Mouse (Mus musculus): ENCODE measurements around the gene Mboat2.

Gene Mboat2

GRCm38 (mm10) chr12:24898226-24898625, 67.5 kb downstream of the Mboat2 start:
- no peak for DNase-seq (ENCODE audit: low read depth, low spot score)

- peak; percentile 33 for DNase-seq (ENCODE audit: low read depth, low spot score)
Measured at GRCm38 (mm10) chr12:24899636-24900035, 69.0 kb downstream of the Mboat2 start.

GRCm38 (mm10) chr12:24902736-24903135, 72.1 kb downstream of the Mboat2 start:
- DNase-seq (ENCODE audit: low read depth, low spot score) = no peak

DNA sequence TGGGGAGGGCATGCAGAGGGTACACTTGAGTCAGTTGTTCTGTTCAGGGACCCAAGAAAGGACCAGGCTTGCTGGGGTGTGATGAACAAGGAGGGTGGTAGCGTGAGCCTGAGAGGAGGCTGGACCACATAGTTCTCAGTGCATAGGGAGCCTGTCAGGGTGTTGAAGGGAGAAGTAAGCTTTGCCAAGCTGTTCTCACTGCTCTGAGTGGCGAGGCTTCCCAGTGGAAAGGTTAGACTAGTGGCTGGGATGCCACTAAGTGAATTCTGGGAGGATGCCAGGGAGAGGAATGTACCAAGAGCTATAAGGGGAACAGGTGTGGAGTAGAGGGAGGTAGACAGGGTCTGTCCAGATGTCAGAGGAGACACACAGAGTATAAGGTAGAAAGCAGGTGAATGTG, 77.2 kb downstream of the Mboat2 start:
- DNase-seq (ENCODE audit: low read depth, low spot score) = no peak

DNA sequence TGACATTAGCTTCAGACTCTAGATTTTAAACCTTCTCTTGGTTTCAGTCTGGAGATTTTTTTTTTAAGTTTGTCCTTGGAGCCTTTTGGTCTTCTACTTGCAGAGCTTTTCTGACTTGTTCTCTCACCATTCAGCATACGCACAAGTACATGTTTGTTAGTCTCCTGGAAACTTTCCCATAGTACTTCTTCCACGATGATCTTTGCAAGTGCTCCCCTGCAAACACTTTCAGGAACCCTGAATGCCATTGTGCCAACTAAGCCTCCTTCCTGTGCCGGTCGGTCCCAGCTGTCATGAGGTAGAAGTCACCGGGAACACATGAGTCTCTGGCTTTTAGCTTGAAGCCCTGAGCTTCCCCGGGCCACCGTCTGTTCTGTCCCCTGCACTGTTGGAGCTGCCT, 79.0 kb downstream of the Mboat2 start:
- no peak for DNase-seq (ENCODE audit: low read depth, low spot score)

DNA sequence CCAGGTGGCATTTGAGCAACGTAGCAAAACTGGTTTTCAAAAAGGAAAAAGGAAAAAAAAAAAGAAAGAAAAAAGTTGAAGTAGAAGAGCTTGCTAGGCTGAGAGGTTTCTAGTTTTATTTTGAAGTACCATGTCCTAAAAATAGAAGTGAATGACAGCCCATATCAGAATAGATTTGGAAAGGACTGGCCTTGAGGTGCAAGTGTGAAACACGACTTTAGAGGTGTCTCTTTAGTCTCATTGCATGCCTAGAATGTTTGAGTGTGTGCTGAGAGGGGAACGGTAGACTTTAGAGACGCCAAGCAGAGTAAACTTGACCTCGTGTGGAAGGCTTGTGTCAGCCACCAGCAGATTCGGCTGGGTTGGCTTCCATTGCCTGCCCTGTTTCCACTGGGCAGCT, 81.5 kb downstream of the Mboat2 start:
- DNase-seq (ENCODE audit: low read depth, low spot score) = no peak

DNA sequence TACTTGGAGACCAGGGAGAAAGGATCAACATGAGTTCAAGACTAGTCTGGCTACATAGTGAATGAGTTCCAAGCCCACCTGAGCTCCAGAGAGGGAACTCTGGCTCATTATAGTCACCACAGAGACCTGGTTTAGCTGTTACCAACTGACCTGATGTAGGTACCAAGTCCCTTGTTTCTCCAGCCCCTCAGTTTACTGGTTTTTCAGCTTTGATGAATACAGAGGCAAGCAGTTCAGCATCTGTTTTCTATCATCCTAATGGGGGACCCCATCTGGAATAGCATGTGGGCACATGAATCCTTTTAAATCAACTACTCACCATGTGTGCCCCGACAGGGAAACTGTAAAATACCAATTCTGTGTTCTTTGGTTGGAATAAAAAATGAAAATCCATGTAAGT, 82.2 kb downstream of the Mboat2 start:
- no peak for DNase-seq (ENCODE audit: low read depth, low spot score)

DNA sequence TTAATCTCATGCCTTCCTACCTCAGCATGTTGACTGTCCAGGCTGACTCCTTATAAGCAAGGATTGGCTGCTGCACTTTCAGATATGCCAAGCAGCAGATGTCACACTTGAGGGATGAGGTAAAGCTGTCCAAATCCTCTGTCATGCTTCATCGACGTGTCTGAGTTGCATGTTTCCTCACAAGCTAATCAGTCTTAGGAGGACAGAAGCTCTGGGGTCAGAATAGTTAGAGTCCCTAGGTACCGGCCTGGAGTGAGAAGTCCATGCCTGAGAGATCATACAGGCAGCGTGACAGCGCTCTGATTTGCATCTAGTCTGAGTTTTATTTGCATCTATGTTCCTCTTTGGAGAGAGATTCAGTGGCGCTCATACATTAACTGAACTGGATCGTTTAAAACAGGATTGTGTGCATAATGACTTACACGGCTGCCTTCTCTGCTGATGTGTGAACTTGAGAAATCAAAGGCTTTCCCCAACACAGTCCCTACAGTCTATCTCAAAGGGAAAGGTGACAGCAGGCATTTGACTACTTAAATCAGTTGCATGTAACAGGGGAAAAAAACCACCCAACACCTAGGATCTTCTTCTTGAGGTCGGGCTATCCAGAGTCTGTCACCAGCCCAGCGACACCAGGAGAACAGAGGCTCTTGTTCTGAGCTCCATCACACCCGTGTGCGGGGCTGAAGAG, 88.0 kb downstream of the Mboat2 start:
- no peak for DNase-seq (ENCODE audit: low read depth, low spot score)

DNA sequence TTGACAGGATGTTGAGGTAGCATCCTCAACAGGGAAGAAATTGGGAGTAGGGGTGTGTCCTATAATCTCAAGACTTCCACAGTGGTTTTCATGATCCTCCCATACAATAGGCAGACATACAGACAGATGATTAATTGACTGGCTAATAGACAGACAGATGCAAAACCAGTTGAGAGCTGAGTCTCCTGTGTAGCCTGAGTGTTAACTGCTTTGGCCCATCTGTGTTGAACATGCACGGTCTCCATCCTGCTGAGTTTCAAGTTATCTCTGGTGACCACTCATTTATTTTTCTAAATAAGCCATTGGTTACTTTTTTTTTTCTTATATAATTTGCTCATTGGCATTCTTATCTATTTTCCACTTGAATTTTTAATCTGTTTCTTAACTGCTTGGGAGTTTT, 90.2 kb downstream of the Mboat2 start:
- no peak for DNase-seq (ENCODE audit: low read depth, low spot score)

- no peak for DNase-seq (ENCODE audit: low read depth, low spot score)
Measured at GRCm38 (mm10) chr12:24924003-24924402, 93.3 kb downstream of the Mboat2 start.

DNA sequence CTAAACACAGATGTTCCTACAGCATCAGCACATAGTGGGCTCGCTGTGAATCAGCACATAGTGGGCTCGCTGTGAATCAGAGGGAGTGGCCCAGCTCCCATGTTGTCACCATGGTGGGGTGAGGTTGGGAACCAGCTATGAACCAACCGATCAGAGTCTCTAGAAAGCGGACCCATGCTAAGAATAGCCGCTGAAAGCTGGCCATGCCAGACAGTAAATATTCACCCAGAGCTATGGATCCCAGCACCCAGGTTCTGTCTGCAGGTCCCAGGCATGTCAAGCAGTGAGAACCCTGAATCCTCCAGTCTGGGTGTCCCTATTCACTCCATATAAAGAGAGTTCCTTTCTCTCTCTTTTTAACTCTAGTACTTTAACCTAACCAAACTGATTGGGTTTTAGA, 94.6 kb downstream of the Mboat2 start:
- no peak for DNase-seq (ENCODE audit: low read depth, low spot score)

- no peak for DNase-seq (ENCODE audit: low read depth, low spot score)
Measured at GRCm38 (mm10) chr12:24925684-24926083, 95.0 kb downstream of the Mboat2 start.

DNA sequence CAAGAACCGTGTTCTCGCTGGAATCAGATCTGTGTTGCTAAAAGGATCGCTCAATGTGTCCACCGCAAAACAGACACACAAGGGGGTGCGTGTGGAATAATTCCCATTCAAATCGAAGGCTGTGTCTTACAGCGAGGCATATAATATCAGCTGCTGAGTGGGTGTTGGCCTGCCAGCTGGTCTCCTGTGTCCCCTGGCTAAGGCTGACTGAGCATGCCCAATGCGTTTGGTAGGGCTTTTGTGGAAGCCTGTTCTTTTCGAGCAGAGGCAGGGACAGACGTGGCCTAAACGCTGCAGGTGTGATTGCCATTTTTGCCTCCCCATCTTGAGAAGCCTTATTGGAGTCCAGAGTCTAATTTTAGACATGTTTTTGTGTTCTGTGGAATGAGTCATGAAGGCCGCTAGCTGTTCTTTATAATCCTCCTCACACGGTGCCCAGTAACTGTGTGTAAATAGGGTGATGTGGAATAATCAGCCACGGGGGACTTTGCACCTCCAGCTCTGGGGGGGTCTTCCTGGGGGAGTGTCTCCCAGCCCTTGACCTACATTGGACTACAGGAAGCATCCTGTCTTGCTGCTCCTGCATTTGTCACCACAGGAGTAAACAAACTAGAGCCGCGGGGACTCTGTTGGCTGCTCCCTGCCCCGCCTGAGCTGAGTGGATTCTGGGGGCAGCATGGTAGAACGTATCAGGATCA, 97.5 kb downstream of the Mboat2 start:
- peak; percentile 94 for DNase-seq (ENCODE audit: low read depth, low spot score)

DNA sequence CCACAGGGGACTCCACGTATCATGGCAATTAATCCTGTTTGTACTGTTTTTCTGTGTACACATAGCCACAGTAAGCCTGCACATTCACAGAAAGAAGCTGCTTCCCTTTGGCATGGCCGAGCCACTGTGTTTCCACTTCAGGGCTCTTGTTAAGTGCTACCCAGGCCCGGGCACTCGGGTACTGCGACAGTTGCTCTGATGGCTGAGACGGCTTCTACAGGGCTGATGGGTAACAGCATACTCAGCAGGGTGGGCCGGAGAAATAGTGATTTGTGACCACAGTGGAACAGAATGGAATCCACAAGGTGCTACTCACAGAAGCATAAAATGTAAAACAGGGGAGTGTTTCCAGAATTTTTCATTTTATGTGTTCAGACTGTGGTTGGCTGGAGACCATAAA, 98.4 kb downstream of the Mboat2 start:
- DNase-seq (ENCODE audit: low read depth, low spot score) = no peak

DNA sequence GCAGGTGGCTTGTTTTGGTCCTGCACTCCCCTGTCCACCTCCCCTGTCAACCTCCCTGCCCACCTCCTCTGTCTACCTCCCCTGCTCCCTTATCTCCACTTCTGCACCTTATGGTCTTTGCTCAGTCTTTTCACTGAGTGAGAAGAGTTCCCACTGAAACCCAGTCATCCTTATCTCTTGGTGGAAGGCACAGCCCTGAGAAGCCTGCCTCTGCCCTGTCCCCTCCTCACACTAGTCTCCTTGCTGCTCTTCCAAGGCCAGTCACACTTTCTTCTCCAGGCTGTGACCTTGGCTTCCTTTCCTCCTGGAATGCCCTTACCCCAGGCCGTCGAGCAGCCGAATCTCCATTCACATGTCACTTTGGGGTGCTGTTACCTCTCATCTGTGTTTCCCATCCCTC, 100.1 kb downstream of the Mboat2 start:
- no peak for DNase-seq (ENCODE audit: low read depth, low spot score)

- DNase-seq (ENCODE audit: low read depth, low spot score) = no peak
Measured at GRCm38 (mm10) chr12:24932120-24932519, 101.4 kb downstream of the Mboat2 start.

DNA sequence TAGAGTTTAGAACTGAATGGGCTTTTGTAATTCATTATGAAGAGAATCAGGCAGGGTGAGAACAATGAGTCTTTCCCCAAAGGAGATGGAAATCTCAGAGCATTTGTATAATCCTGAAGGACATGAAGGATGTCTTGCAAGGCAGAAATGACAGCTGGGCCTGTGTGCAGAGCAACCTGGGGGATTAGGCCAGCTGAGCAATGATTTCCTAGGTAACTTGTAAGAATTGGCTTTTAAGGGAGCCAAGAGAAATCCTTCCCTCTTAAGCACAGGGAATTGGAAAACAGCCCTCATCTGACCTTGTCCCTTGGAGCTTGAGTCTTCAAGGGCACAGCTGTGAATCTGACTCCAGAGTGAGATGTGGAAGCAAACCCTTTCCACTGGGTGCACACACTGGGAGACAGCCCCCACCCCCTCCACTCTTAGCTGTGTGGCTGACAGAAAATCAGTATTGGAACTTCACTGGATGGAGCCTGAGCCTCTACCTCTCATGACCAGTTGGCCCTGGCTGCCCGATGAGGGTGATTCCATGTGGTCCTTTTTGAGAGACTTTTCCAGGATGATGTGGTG, 102.6 kb downstream of the Mboat2 start:
- DNase-seq (ENCODE audit: low read depth, low spot score) = no peak

DNA sequence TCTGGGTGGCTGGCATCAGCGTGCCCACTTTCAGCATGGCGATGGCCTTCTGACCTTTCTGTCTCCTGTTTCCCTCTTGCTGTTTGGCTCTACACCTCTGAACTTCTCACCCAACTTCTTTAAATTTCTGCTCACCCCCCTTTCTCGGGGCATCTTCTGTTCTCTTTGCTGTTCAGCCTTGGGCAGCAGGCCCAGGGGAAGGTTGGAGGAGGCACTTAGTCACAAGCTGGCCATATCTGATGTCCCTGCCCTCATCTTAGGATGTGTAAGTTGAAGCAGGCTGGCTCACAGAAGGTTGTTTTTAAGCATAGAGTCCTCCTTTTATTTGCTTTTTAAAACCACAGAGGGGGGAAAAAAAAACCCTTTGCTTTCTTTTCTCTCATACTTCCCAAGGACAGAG, 103.3 kb downstream of the Mboat2 start:
- DNase-seq (ENCODE audit: low read depth, low spot score) = no peak

GRCm38 (mm10) chr12:24936281-24936680, 105.6 kb downstream of the Mboat2 start:
- DNase-seq (ENCODE audit: low read depth, low spot score) = no peak

DNA sequence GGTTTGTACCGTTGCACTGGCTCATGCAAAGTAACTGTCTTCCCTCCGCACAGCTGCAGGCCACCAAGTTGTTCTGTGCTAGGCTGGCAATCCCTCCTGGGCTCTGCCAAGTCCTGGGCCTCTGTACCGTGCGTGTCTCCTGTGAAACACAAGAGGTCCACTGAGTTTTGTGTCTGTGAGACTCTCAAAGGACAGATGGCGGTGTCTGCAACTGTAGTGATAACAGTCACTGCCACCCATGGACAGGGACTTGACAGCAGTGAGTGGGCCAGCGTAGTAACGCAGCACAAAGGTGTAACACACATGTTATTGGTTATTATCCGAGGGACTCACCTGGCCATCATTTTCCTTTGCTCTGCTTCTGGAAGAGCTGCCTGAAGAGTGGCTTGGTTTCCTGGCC, 108.7 kb downstream of the Mboat2 start:
- no peak for DNase-seq (ENCODE audit: low read depth, low spot score)

- DNase-seq (ENCODE audit: low read depth, low spot score) = no peak
Measured at GRCm38 (mm10) chr12:24942619-24943287, 112.1 kb downstream of the Mboat2 start.

DNA sequence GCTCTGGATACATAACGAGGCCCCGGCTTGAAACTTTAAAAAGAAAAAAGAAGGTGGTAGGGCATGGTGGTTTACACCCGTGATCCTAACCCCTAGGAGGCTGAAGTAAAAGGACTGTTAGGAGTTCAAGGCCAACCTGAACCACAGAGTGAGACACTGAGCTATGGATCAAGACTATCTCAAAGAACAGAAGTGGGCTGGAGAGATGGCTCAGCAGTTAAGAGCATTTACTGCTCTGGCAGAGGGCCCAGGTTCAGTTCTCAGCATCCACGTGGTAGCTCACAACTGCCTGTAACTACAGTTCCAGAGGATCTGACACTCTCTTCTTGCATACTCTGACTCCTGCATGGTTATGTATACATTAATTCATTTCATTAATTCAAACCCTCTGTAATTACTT, 112.7 kb downstream of the Mboat2 start:
- DNase-seq (ENCODE audit: low read depth, low spot score) = no peak

DNA sequence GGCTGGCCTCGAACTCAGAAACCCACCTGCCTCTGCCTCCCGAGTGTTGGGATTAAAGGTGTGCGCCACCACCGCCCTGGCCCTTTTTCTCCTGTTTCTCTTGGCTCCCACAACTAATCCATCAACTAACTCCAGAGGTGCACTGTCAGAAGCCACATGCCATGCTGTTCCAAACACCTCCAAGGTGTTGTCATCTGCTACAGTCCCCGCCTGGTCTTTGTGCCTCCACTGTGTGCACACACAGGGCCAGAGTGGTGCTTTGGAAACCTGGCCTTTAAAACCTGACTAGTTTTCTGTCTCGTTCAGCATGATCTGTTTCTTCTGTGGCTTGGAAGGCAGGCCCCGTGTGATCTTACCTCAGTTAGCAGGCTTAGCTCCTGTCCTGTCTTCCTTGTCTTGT, 113.9 kb downstream of the Mboat2 start:
- DNase-seq (ENCODE audit: low read depth, low spot score) = no peak
